In the genomic region with DNA sequence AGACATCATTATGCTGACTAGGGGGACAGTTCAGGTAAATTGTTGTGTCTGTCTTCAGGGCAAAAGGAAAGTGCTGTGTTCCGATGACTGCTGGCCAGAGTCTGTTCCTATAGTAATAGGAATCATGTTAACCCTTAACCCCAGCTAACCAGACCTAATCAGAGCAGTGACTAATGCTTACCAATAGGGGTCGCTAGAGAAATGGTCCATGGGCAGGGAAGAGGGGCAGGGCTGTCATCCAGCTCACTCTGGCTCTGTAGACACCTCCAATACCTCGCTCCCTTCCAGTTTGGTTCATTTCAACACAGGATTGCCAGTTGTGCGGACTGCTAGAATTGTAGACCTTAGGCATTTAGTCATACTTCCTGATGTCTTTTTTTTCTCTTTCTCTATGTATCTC, we compare ENCODE assay signal across 13 mouse cellular contexts. TPM values are rescaled to one million over a fixed set of nuclear protein-coding genes. Genes with fewer than 3 reads are reported as not detected.
DNase-seq lines count a peak whose midpoint lies in the region; ATAC-seq and TF ChIP-seq lines count a peak whose summit lies in the region.
"Had no signal": no experiment of that assay in that cellular context is flagged by ENCODE, and none has a peak within 500 bp of the region (broad histone marks: within the 10 kb centered on the region; RNA-seq: fewer than 3 reads in every experiment).

No protein-coding gene starts in this region.

- peak; percentile 60 for TF ChIP-seq CTCF in lung, adult 2 months (IDR thresholded peaks at IDR 0.05; ENCODE audit: insufficient read depth, low read length)
- peak; percentile 79 for TF ChIP-seq CTCF in Patski (IDR thresholded peaks at IDR 0.05)

- H3K4me3 ChIP-seq in lung, adult 2 months (replicated peaks; ENCODE audit: extremely low read depth, low read depth, low read length), result no peak overlapping the region
- H3K4me3 ChIP-seq: heart, embryonic 12.5 days had no signal

- WGBS in lung, adult 2 months, result 61% methylated on average over 4 of the region's 4 CpGs

- H3K27me3 ChIP-seq in Patski, result no peaks in the 10 kb centered on the region
- H3K27me3 ChIP-seq: heart, embryonic 12.5 days had no signal

- DNase-seq in CD4-positive, CD25-positive, alpha-beta regulatory T cell, adult 2 months (ENCODE audit: low read depth, low spot score), result peak; percentile 36
- no peak for DNase-seq in lung, adult 2 months
- DNase-seq in lung, postnatal 10 days, result no peak
- no peak for DNase-seq in Patski (ENCODE audit: low read depth, low spot score)
- peak; percentile 27 for DNase-seq in naive thymus-derived CD4-positive, alpha-beta T cell, adult 2 months (ENCODE audit: low read depth)
- DNase-seq in left cerebral cortex, adult 18-20 months (ENCODE audit: low spot score in 2 of 2), result no peak
- no peak for DNase-seq in adrenal gland, postnatal 36 days
- DNase-seq: embryo, embryonic 11 days had no signal

- TF ChIP-seq POLR2A in lung, adult 2 months (IDR thresholded peaks at IDR 0.05; ENCODE audit: borderline replicate concordance, extremely low read depth, low read depth, low read length), result no peak

- CTCF ChIA-PET in Patski (lab: Charles Lee), result interaction anchor here (0.9 to 12.2 kb wide), 12 partner anchors 10 to 134 kb away, joined by 3 to 169 read pairs (median 5); a partner anchor contains a TSS

- in situ Hi-C loops in Patski (cut with MboI; ENCODE audit: low pct_unique_long_range_greater_than_20kb), result loop anchor here (5.0 kb wide), 1 partner anchor 103 kb away; no protein-coding TSS in a partner anchor

- ATAC-seq in CD4-positive, CD25-positive, alpha-beta regulatory T cell, adult 4 months, result no peak
- no peak for ATAC-seq in Patski

- H3K4me1 ChIP-seq in lung, adult 2 months (ENCODE audit: control insufficient read depth, insufficient read depth, low read length), result no peaks in the 10 kb centered on the region

- POLR2A ChIA-PET in Patski (lab: Charles Lee), result no interaction called here

RNA-seq across cellular contexts. Expression of a gene that starts 24.8 kb away (rescaled TPM):
- not detected for polyA plus RNA-seq in CD4-positive, CD25-positive, alpha-beta regulatory T cell, adult 4 months (2017; shearing (Covaris generic))
- polyA plus RNA-seq in lung, adult 2 months (2012; rRNA removed), result 1.3 and 2.0 TPM in 2 replicates
- 81.9 TPM for polyA plus RNA-seq in Patski (2021)
- under 1 TPM; 0.33 to 0.44 TPM for total RNA-seq in left cerebral cortex, adult 18-20 months (2021)
- under 1 TPM; 0.23 to 0.86 TPM for total RNA-seq in adrenal gland, postnatal 36 days (2021)
- polyA plus RNA-seq: macrophage had no signal

RNA-seq across cellular contexts. Expression of a gene that starts 35.1 kb away (rescaled TPM):
- polyA plus RNA-seq in CD4-positive, CD25-positive, alpha-beta regulatory T cell, adult 4 months (2017; shearing (Covaris generic)), result not detected
- not detected in 2 replicates for polyA plus RNA-seq in lung, adult 2 months (2012; rRNA removed)
- not detected for polyA plus RNA-seq in Patski (2021)
- not detected for total RNA-seq in left cerebral cortex, adult 18-20 months (2021)
- not detected for total RNA-seq in adrenal gland, postnatal 36 days (2021)
- total RNA-seq: left cerebral cortex, postnatal 25 days had no signal
- polyA plus RNA-seq: heart, embryonic 12.5 days; hindbrain, embryonic 14.5 days; macrophage had no signal

RNA-seq across cellular contexts. Expression of a gene that starts 37.8 kb away (rescaled TPM):
- polyA plus RNA-seq in CD4-positive, CD25-positive, alpha-beta regulatory T cell, adult 4 months (2017; shearing (Covaris generic)), result 10 to 100 TPM; 22.4 to 46.0 TPM
- polyA plus RNA-seq in lung, adult 2 months (2012; rRNA removed), result 21.8 and 38.0 TPM in 2 replicates
- 34.6 TPM for polyA plus RNA-seq in Patski (2021)
- total RNA-seq in left cerebral cortex, adult 18-20 months (2021), result 10 to 100 TPM; 86.5 to 89.9 TPM
- 100 to 1,000 TPM; 132 to 140 TPM for total RNA-seq in adrenal gland, postnatal 36 days (2021)

Comparison
In these comparisons a context has a peak if more than half of its experiments do, and no peak if none do; other contexts are left out.
1. DNase-seq: peak in CD4-positive, CD25-positive, alpha-beta regulatory T cell, adult 2 months (single experiment) and naive thymus-derived CD4-positive, alpha-beta T cell, adult 2 months (single experiment); none in lung, adult 2 months (single experiment), lung, postnatal 10 days (single experiment), Patski (single experiment), left cerebral cortex, adult 18-20 months (0 of 2) and adrenal gland, postnatal 36 days (0 of 2).
2. RNA of a gene that starts 24.8 kb away (polyA plus RNA-seq): 81.9 TPM in Patski (single experiment); 1.3 to 2.0 TPM in lung, adult 2 months and not detected in CD4-positive, CD25-positive, alpha-beta regulatory T cell, adult 4 months; every median in the first group is over 10 times any median in the second.